Mouse (Mus musculus): ENCODE measurements at regions not wholly inside any gene's neighbourhood (a gene's known extent, or its start where the extent isn't known, plus 50 kb on each side); places are given as distances from the start of the nearest gene placed in this dataset.

GRCm38 (mm10) chr12:29192391-29192790, 335.8 kb upstream of the Myt1l start:
- in situ Hi-C loops (cut with MboI, MseI): no loop called here

GRCm38 (mm10) chr12:29211946-29212345, 316.2 kb upstream of the Myt1l start:
- in situ Hi-C loops (cut with MboI, MseI): no loop called here

GRCm38 (mm10) chr12:29213625-29214024, 314.6 kb upstream of the Myt1l start:
- in situ Hi-C loops (cut with MboI, MseI): no loop called here

GRCm38 (mm10) chr12:29222099-29222498, 306.1 kb upstream of the Myt1l start:
- in situ Hi-C loops (cut with MboI, MseI): no loop called here

- in situ Hi-C loops (cut with MboI, MseI): no loop called here
These were observed 302.2 kb upstream of the Myt1l start for GRCm38 (mm10) chr12:29226001-29226400.

- in situ Hi-C loops (cut with MboI, MseI): no loop called here
These were observed 295.4 kb upstream of the Myt1l start for GRCm38 (mm10) chr12:29232492-29233447.

- in situ Hi-C loops (cut with MboI, MseI): no loop called here
These were observed 291.7 kb upstream of the Myt1l start for GRCm38 (mm10) chr12:29236496-29236895.

GRCm38 (mm10) chr12:29237516-29237915, 290.7 kb upstream of the Myt1l start:
- in situ Hi-C loops (cut with MboI, MseI): no loop called here

GRCm38 (mm10) chr12:29239482-29239881, 288.7 kb upstream of the Myt1l start:
- in situ Hi-C loops (cut with MboI, MseI): no loop called here

- in situ Hi-C loops (cut with MboI, MseI): no loop called here
These were observed 288.2 kb upstream of the Myt1l start for GRCm38 (mm10) chr12:29239975-29240374.

GRCm38 (mm10) chr12:29243087-29243486, 285.1 kb upstream of the Myt1l start:
- in situ Hi-C loops (cut with MboI, MseI): no loop called here

GRCm38 (mm10) chr12:29246041-29246440, 282.1 kb upstream of the Myt1l start:
- in situ Hi-C loops (cut with MboI, MseI): no loop called here

- in situ Hi-C loops (cut with MboI, MseI): no loop called here
These were observed 280.8 kb upstream of the Myt1l start for GRCm38 (mm10) chr12:29247356-29247755.

GRCm38 (mm10) chr12:29248459-29248858, 279.7 kb upstream of the Myt1l start:
- in situ Hi-C loops (cut with MboI, MseI): no loop called here

GRCm38 (mm10) chr12:29256103-29256502, 272.1 kb upstream of the Myt1l start:
- in situ Hi-C loops (cut with MboI, MseI): no loop called here

GRCm38 (mm10) chr12:29257011-29257734, 271.0 kb upstream of the Myt1l start:
- in situ Hi-C loops (cut with MboI, MseI): no loop called here

GRCm38 (mm10) chr12:29257735-29258547, 270.2 kb upstream of the Myt1l start:
- in situ Hi-C loops (cut with MboI, MseI): no loop called here

GRCm38 (mm10) chr12:29258548-29258874, 269.7 kb upstream of the Myt1l start:
- in situ Hi-C loops (cut with MboI, MseI): no loop called here

GRCm38 (mm10) chr12:29258966-29259365, 269.2 kb upstream of the Myt1l start:
- in situ Hi-C loops (cut with MboI, MseI): no loop called here

GRCm38 (mm10) chr12:29274166-29274565, 254.0 kb upstream of the Myt1l start:
- in situ Hi-C loops (cut with MboI, MseI): no loop called here

GRCm38 (mm10) chr12:29275676-29276075, 252.5 kb upstream of the Myt1l start:
- in situ Hi-C loops (cut with MboI, MseI): no loop called here

- in situ Hi-C loops (cut with MboI, MseI): no loop called here
These were observed 248.5 kb upstream of the Myt1l start for GRCm38 (mm10) chr12:29279631-29280080.
